Mouse (Mus musculus) layer of hippocampus, postnatal 25 days (tissue): ENCODE results near the gene Ckap2l. TPM values are rescaled to one million over a fixed set of nuclear protein-coding genes. Genes with fewer than 3 reads are reported as not detected.

ENCODE experiments used
- DNase-seq, 2 experiments: peaks; one replicate each; pipeline ENCODE4 v3.0.0; 2022; ENCODE audit warnings: mixed read lengths in 2 of 2, low spot score in 1 of 2; ENCODE audit errors: extremely low spot score in 1 of 2
- total RNA-seq, 2 experiments: library from RNA; stranded (reverse); gene quantifications; 2 replicates each; pipeline ENCODE4 v1.2.3; 2021

The Ckap2l gene
- total RNA-seq: 1 to 10 TPM in 1 of 2 experiments, under 1 TPM in 1; 0.81 to 1.1 TPM

DNA sequence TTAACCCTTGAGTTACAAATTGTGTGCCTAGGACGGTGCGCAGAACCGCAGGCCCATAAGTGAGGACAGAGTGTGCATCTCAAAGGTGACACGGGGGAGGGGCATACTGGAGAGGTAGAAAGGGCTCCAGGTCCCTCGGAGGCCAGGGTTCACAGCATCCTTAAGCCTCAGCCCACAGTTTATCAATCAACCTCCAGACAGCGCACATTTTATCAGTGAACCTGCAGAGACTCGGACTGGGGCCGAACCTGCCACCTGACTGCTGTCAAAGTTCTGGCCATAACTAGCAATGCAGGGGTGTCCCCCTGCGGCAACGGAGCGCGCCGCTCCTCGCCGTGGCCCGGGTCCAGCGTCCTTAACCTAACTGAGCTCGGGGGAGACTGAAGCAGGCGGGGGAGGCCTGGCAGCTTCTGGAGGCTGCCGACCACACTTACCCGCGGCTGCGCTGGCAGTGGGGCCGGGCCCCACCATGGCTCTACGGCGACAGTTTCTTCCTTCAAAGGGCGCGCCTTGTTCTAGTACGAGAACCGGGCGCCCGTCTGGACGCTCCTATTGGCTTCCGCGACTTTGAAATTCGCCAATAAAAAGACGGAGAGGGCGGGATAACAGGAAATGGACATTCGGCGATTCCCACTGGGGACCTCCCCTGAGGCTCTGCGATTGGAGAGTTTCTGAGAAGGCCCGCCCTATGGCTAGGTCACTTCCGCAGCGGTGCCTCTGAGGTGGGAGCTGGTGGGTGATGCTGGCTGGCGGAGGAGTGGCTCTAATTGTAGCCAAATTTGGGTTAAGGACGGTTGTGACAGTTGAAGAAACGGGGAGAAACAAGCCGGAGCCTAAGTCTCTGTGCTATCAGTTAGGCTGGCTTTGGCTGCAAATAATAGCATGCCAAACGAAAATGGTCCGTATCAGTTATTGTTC, at the start of gene Ckap2l:
TSS of gene Ckap2l (minus strand) at position 542 of the 918 bp plus-strand sequence.
- peak; percentile 88 to 91 for DNase-seq

DNA sequence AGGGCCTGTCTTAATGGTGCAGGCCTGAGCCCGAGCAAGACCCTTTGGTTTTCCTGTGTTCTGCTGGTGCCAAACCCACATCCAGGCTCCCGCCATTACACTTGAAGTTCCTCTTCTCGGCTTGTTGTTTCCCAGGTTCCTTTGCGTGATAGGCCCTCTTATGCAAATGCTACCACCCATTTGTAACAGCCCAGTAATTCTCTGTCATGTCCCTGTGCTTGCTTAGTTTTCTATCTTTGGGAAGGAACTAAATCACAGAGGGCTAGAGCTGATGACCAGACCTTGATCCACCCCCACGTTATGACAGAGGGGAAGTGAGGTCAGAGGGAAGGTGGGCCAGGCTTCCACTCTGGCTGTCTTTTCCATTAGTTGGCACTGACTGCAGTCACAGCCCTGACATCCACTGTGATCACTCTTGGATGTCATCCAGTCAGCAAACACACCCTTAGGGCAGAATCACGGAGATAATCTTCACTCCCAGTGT, 41.2 kb upstream of the Ckap2l start:
- DNase-seq: no peak

DNA sequence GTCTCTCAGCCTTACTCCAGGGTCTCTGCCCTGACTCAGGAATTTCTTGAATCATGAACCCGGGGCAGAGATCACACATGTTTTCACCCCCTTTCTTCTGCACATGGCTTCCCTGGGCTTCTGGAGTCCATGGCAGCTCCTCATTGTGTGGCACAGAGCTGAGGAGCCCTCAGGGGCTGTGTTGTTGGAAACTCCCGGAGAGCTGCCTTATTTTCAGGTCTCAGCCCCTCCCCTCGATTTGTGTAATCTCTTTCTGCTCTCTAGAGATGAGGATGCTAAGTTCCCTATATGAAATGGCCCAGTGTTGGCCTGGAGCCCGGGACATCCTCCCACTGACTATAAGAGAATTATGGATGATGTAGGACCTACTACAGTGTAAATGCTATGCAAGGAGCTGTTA, 36.5 kb upstream of the Ckap2l start:
- no peak for DNase-seq

DNA sequence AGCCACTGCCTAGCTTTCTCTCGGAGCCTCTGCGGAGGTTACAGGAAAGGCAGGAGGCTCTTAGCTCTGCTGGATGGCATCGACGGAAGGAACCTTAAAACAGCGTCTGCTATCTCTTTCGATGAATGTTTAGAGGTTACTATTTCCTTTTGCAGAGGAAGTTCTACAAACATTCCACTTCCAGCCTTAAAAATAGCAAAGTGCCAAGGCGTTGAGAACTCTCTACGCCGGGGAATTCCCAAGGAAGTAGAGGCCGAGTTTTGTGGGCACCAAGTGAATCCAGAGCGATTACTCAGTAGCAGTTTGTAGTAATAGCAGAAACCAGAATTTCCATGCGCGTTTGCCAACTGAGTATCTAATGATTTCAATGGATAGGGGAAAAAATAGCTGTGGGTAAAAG, 33.5 kb upstream of the Ckap2l start:
- DNase-seq: no peak

DNA sequence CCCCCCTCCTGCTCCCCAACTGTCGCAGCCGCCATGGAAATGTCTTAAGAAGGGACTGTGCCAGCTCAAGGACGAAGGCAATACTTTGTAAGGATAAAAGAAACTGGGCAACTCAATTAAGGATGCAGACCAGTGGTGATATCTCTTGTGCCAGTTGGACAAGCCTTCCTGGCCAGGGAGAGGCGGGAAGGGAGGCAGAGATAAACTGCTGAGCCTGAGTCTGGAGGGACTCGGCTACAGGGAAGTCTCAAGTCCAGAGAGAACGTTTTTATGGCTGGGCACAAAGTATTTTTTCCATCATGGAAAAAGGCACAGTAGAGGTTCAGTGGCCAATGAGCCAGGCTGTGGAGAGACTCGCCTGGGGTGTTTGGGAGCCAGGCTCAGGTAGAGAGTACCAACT, 33.0 kb upstream of the Ckap2l start:
- no peak for DNase-seq

DNA sequence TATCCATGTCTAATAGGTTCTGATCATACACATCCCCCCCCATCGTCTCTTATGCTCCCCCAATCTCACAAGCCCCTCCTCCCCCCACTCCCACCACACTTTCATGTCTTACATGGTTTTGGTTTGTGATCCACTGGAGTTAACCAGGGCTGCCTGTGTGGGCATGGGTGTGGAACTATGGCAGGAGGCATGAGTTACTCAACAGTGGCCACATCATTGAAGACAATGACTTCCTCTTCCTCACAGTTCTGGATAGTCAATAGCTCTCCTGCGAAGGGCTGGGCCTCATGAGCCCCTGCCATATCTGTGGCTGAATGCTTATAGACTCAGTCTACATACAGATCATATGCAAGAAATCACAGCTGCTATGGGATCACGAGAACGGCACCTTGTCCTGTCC, 31.2 kb upstream of the Ckap2l start:
- DNase-seq: no peak

DNA sequence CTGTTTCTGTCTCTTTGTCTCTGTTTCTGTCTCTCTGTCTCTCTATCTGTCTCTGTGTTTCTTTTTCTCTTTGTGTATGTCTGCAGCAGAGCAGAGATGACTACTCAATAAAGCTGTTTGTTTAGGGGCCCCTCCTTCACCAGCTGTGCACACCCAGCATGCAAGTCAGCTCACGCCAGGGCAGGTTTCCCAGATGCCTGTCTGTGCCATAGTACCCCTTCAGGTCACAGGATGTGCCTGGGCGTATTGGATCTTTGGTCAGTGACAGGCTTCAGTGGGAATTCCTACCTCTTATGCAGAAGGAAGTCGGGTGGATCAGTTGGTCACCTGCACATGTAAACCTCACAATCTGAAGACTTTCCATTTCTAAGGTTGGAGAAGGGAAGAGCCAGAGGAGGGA, 27.2 kb upstream of the Ckap2l start:
- no peak for DNase-seq

DNA sequence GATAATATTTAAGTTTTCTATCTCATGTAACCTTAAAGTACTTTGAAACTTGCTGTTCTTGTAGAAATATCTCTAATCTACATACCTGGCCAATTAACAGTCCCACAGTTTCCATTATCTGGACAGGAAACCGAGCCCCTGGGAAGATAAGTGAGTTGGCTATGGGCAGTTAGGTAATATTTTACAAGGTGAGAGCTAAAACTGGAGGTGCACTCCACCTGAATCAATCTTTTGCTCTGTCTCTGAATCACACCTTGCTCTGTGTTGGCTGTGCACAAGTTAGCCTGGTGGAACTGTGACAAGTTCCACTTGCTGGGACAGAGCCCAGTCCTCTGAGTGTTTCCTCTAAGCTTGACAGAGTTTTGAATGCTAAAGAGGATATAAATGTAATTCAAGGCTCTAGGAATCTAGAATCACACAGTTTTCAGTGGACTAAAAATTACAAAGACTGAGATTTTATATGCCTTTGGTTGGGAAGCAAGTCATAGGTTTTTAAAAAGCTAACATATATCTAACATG, 25.2 kb upstream of the Ckap2l start:
- DNase-seq: no peak

DNA sequence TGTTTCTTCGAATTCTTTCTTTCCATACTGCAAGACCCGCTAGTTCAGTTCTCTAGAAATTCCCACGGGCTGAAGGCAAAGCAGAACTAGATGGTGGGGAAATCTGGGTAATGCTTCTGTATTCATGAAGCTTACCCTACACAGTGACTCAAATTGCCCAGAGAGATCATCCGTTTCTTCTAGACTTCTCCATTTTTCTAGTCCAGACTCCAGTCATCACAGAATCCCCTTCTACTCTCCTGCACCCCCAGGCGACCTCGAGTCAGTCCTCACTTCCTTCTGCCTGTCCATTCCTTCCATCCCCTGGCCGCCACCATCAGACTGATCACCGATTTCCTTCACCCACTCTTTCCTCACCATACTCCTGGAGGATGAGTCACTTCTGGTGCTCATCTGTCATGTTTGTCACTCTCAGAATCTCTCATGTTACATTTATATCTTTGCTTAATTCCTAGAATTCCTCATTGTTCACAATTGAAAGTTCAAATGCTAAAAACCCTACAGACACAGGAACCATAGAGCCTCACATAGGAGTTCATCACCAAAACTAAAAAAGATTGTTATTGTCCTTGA, 23.1 kb upstream of the Ckap2l start:
- no peak for DNase-seq

DNA sequence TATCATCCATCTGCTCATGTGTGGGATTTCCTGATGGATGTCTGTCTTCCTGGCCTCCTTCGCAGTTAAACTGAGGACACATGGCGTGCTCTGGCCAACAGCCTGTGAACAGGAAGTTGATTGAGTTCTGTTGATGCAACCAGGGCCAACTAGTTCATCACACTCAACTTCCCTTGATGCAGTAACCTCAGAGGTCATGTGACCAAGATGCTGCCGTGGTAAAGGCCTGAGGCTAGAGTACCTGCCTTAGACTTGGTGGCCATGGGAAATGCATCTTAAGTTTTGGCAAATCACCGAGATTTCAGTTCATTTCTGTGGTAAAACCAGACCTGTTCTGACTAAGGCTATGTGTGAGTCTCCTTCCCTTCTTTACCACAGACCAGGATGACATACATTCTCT, 18.8 kb upstream of the Ckap2l start:
- no peak for DNase-seq

DNA sequence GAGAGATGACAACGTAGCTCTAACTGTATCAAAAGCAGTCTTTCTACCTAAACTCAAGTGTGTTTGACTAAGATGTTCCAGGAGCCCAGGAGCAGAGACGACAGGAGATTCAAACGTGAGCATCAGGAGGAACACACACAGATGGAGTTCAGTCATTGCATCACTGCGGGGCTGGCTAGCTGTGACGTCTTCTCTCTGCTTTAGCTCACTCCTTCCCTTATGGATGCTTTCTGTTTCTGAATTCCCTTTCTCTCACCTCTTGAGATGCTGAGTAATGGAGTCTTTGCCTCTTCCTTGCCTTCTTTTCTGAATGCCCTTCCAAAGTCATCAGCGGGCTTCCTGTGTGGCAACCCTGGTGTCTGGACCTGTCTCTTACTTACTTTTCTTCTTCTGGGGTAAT, 17.9 kb upstream of the Ckap2l start:
- DNase-seq: no peak

DNA sequence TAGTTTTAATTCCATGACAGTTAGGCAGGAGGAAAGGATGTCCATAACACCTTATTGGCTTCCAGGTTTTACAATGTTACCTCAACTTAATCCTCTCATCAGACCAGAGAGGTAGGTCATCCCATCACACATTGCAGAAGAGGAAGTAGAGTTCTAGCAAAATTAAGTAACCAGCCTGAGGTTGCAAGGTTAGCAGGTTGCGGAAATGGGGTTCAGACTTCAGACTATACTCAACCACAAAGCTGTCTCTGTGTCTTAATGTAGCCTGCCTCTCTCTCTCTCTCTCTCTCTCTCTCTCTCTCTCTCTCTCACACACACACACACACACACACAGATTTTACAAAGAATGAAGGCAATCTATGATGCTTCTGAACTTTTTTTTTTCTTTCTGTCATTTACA, 16.9 kb upstream of the Ckap2l start:
- DNase-seq: no peak

DNA sequence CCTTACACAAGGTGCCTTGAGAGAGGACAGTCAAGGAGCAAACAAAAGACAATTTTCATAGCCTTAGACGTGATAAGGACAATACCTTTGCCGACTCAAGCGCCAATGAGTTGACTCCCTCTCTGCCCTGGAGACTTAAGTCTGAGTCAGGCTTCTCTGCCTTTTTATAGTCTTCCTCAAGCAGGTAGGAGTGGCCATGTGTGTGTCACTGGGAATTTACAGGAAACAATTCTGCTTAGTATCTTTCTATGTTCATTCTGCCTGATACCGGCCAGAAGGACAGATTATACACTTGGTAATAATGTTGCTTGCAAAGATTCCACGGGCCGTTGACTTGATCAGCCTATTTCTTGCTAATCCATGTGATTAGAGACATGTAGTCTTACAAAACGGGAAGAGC, 12.8 kb upstream of the Ckap2l start, which contains the start of gene Il1a:
TSS of gene Il1a (minus strand) at position 137 of the 400 bp plus-strand sequence.
- no peak for DNase-seq

DNA sequence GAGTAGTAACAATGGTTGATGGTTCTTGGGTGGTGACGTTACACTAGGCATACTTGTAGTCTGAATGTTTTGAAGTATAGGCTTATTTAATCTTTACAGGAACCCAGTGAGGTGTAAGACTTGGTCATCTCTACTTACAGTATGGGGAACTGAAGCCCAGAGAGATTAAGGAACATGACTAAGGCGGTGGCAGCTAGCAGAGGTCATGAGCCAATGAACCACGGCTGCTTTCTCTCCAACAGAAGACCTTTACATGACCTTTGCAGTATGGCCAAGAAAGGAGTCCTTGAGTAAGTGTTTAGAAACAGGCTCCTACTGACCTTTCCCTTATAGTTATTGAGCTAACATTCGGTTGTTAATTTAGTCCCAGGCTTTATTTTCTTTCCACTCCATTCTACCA, 9.0 kb upstream of the Ckap2l start:
- no peak for DNase-seq

DNA sequence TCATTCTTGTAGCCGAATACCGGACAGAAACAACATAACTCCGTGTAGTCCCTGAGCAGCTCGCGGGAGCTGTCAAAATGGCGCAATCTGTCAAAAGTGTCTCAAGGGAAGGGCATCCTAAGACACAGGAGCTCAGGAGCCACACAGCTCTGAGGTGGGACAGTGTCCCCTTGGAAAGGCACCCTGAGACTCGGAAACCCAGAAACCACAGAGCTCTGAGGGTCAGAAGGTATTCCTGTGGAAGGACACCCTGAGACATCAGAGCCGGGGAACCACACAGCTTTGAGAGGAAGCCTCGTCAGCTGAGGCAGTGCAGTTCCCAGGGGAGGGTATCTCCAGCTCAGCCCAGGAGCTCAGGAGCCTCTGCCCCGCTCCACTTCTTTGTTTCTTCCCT, 574 bp upstream of the Ckap2l start:
- DNase-seq: peak in 1 of 2 experiments; percentile 22

DNA sequence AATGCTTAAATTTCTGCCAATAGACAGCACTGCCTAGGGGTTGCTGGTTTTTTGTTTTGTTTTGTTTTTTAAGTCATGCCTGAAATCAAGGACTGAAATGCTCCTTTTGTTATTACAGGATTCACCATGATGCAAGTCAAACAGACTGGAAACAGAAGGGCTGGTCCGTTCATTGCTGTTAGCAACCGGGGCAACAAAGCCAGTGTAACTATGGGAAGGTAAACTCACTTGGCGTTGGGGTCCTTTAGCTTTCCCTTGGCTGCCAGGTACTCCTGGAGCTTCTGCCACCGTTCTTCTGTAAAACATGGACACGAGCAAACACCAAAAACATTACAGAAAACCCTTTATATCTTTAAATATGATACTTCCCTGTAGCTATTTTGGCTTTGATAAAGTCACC, 926 bp downstream of the Ckap2l start:
- no peak for DNase-seq

DNA sequence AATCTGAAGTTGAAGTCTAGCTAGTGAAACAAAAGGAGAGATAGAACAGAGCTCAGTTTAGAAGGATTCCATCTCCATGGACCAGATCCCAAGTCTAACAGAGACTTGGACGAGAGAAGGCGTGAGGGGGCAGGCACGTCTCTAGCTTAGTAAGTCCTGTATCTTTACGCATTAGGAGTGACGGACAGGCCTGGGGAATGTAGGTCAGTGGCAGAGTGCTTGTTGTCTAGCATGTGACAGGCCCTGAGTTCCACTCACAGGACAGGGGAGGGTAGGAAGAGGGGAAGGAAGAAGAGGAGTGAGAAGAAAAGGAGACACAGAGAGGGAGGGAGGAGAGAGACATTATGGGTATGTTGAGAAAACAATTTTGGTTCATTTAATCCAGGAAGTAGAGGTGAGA, 1.9 kb downstream of the Ckap2l start:
- DNase-seq: no peak

DNA sequence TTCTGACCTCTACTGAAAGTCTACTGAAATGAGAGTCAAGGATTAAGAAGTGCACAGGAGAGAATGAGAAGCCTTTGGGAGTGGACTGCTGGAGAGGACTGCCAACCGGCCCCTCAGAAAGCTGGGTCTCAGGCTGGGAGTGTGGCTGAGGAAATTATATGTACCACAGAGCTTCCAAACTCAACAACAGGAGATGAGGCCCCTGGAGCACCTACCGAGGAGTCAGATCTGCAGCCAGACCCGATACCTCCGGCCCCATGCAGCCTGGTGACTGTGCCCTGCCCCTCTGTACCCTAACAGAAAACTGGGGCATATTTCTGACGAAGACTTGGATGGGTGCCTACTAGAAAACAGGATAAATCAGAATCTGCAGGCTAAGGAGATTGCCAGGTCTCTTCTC, 23.2 kb downstream of the Ckap2l start:
- DNase-seq: no peak

DNA sequence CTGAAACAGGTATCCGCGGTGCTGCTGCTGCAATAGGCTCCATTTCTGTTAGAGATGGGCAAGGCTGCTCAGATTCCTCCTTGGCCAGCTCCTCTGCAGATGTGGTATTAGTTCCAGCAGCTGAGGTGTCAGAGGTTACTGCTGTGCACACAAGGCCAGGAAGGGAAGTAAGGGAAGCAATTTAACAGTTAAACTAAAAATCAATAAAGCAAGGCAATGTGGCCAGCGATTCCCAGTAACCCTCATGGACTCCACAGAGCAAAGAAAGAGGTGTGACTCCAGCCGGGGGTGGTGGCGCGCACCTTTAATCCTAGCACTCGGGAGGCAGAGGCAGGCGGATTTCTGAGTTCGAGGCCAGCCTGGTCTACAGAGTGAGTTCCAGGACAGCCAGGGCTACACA, 26.4 kb downstream of the Ckap2l start:
- no peak for DNase-seq

DNA sequence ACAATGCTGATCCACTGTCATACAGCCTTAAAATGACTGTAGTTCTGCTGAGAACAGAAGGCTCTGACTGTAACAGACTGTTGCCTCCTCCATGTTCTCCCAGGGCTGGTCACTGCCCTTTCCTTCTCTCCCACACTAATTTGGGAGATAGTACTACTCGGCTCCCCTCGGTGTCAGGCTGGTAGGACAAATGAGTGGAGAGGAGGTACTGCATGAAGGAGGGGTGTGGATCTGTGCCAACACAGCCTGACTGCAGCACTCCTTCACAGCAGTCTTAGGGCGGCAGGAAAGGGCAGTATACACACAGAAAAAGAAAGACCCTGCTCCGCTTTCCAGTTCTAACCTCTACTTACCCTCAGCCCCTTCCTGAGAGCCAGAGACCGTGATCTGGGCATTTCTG, 27.0 kb downstream of the Ckap2l start:
- DNase-seq: no peak

DNA sequence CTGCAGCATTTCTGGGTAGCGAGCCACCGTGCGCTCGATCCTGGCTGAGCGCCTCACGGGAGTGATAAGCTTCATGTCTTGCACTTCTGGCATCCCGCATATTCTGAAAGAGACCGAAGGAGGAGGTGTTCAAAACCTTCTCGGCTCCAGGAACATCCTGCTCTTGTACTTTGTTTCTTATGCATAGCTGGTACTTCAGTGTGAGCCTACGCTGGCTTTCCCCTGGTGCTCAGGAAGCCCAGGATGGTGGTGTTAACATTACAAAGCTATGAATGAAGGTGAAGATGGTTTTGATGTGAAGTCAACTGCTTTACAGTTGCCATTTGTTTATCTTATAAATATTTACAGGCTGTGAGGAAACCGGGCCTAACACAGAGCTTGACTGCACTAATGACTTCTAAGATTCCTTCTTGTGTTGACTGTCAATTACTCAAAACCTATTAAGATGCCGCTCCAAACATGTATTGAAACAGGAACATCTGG, 27.8 kb downstream of the Ckap2l start:
- no peak for DNase-seq
